Comparison of ENCODE assay signal across 8 mouse cellular contexts in genomic region chr9:21725224-21726121, GRCm38 (mm10). TPM values are rescaled to one million over a fixed set of nuclear protein-coding genes. Genes with fewer than 3 reads are reported as not detected.
DNase-seq lines count a peak whose midpoint lies in the region; ATAC-seq and TF ChIP-seq lines count a peak whose summit lies in the region.

No protein-coding gene starts in this region.

- DNase-seq in ES-E14 (ENCODE audit: low read depth, low spot score) = no peak
- DNase-seq in adrenal gland, adult 18-20 months (ENCODE audit: low spot score in 2 of 2) = no peak
- DNase-seq in left cerebral cortex, postnatal 25 days (ENCODE audit: low spot score in 2 of 2) = no peak
- no peak for DNase-seq in adrenal gland, postnatal 14 days

- peaks cover 28% of the 10 kb centered on the region for H3K36me3 ChIP-seq in erythroblast, embryonic 14.5 days (ENCODE audit: control insufficient read depth)
- H3K36me3 ChIP-seq in ES-E14 (ENCODE audit: control insufficient read depth, insufficient read depth, low read length, poor library complexity, severe bottlenecking) = peaks cover 38% of the 10 kb centered on the region; the same call in 1 of the 2 replicates
- peaks cover 15% of the 10 kb centered on the region for H3K36me3 ChIP-seq in hindbrain, embryonic 12.5 days

- intact Hi-C loops in left cerebral cortex, postnatal 25 days (cut with DNase I) = no loop called here

- H3K9me3 ChIP-seq in erythroblast, embryonic 14.5 days (ENCODE audit: control insufficient read depth, low read length) = no peaks in the 10 kb centered on the region
- no peaks in the 10 kb centered on the region for H3K9me3 ChIP-seq in ES-E14 (ENCODE audit: control insufficient read depth, insufficient read depth, low read depth, low read length)
- no peaks in the 10 kb centered on the region for H3K9me3 ChIP-seq in hindbrain, embryonic 12.5 days (replicated peaks)

- in situ Hi-C loops in ES-E14 (cut with MboI; ENCODE audit: low sequenced_read_pairs in 2 of 2, unreplicated experiment in 2 of 2) = no loop called here

- peak overlapping the region; percentile 30 for H3K9ac ChIP-seq in ES-E14 (ENCODE audit: insufficient read depth, low read depth, low read length, poor library complexity, severe bottlenecking)
- peak overlapping the region; percentile 41; the same call in 1 of the 2 replicates for H3K9ac ChIP-seq in hindbrain, embryonic 12.5 days

- peaks cover 66% of the 10 kb centered on the region for H3K4me1 ChIP-seq in erythroblast, embryonic 14.5 days (ENCODE audit: control insufficient read depth)
- peaks cover 2 to 32% of the 10 kb centered on the region in 2 experiments; a peak in 3 of 4 replicates for H3K4me1 ChIP-seq in ES-E14 (ENCODE audit: control insufficient read depth in 2 of 2, insufficient read depth in 2 of 2, low read length in 2 of 2, poor library complexity in 1 of 2)
- H3K4me1 ChIP-seq in hindbrain, embryonic 12.5 days = peaks cover 27% of the 10 kb centered on the region

- no peak overlapping the region for H3K27ac ChIP-seq in ES-E14 (ENCODE audit: insufficient read depth, low read depth, low read length, poor library complexity, severe bottlenecking)
- peak overlapping the region; percentile 12; the same call in 1 of the 2 replicates for H3K27ac ChIP-seq in hindbrain, embryonic 12.5 days

- H3K27me3 ChIP-seq in erythroblast, embryonic 14.5 days (ENCODE audit: control insufficient read depth) = no peaks in the 10 kb centered on the region
- no peaks in the 10 kb centered on the region for H3K27me3 ChIP-seq in hindbrain, embryonic 12.5 days

- H3K4me3 ChIP-seq in erythroblast, embryonic 14.5 days (replicated peaks) = peak overlapping the region; percentile 81
- H3K4me3 ChIP-seq in ES-E14 (ENCODE audit: insufficient read depth in 1 of 2, low read depth in 1 of 2, low read length in 2 of 2, poor library complexity in 1 of 2, severe bottlenecking in 1 of 2) = peak overlapping the region; percentile 79 to 95
- peak overlapping the region; percentile 67 for H3K4me3 ChIP-seq in hindbrain, embryonic 12.5 days

- WGBS in hindbrain, embryonic 12.5 days = 89% methylated on average over 23 of the region's 23 CpGs

- ATAC-seq in erythroblast, adult 5-6 weeks (replicated peaks; ENCODE audit: low FRiP score, poor library complexity, severe bottlenecking) = no peak
- ATAC-seq in hindbrain, embryonic 12.5 days (ENCODE audit: low FRiP score) = no peak
- ATAC-seq in megakaryocyte, adult 5-6 weeks (ENCODE audit: poor library complexity, severe bottlenecking) = 0 out of 2 replicates have a peak, but pooled peaks have one; percentile 11

- H3K4me2 ChIP-seq in hindbrain, embryonic 12.5 days (replicated peaks) = peak overlapping the region; percentile 77

TF ChIP-seq in ES-E14, 5 proteins besides CTCF, POLR2A, EP300 and RAD21:
- TF ChIP-seq MAFK (IDR thresholded peaks at IDR 0.05; ENCODE audit: insufficient read depth, low read depth, low read length) (no peak), HCFC1 (IDR thresholded peaks at IDR 0.05; ENCODE audit: borderline replicate concordance, insufficient read depth, low read length) (no peak)

RNA-seq across cellular contexts. Expression of gene Ldlr, which starts 2.2 kb away (rescaled TPM):
- polyA plus RNA-seq in erythroblast, embryonic 14.5 days (2012) = 0.25 and 0.30 TPM in 2 replicates
- total RNA-seq in erythroblast, adult 5-6 weeks (2015; ENCODE audit: low replicate concordance) = 2.5 and 6.9 TPM in 2 replicates
- 3.7 and 5.4 TPM in 2 replicates for total RNA-seq in erythroblast, adult 5-6 weeks (2017; ENCODE audit: low replicate concordance)
- 95.7 and 184 TPM in 2 replicates for total RNA-seq in ES-E14 (2012; rRNA removed)
- polyA plus RNA-seq in hindbrain, embryonic 12.5 days (2016; fragmentation: Nextera tagmentation; extraction: Ambion mirVana) = 32.1 and 33.0 TPM in 2 replicates
- 23.8 and 25.6 TPM in 2 replicates for total RNA-seq in megakaryocyte, adult 5-6 weeks (2015)
- 50.1 and 51.5 TPM in 2 replicates for total RNA-seq in megakaryocyte, adult 5-6 weeks (2017)
- 100 to 1,000 TPM; 135 to 173 TPM for total RNA-seq in adrenal gland, adult 18-20 months (2021)
- total RNA-seq in left cerebral cortex, postnatal 25 days (2021) = 10 to 100 TPM; 15.4 to 16.4 TPM
- total RNA-seq in adrenal gland, postnatal 14 days (2021) = 42.6 and 60.4 TPM in 2 replicates

RNA-seq across cellular contexts. Expression of gene Spc24, which starts 34.6 kb away (rescaled TPM):
- polyA plus RNA-seq in erythroblast, embryonic 14.5 days (2012) = 27.4 and 32.7 TPM in 2 replicates
- 28.0 and 63.8 TPM in 2 replicates for total RNA-seq in erythroblast, adult 5-6 weeks (2015; ENCODE audit: low replicate concordance)
- total RNA-seq in erythroblast, adult 5-6 weeks (2017; ENCODE audit: low replicate concordance) = 23.6 and 31.9 TPM in 2 replicates
- total RNA-seq in ES-E14 (2012; rRNA removed) = 127 and 169 TPM in 2 replicates
- 61.6 and 68.2 TPM in 2 replicates for polyA plus RNA-seq in hindbrain, embryonic 12.5 days (2016; fragmentation: Nextera tagmentation; extraction: Ambion mirVana)
- total RNA-seq in megakaryocyte, adult 5-6 weeks (2015) = 49.8 and 57.8 TPM in 2 replicates
- total RNA-seq in megakaryocyte, adult 5-6 weeks (2017) = 127 and 156 TPM in 2 replicates
- total RNA-seq in adrenal gland, adult 18-20 months (2021) = 1 to 10 TPM in 1 of 2 experiments, under 1 TPM in 1; 0.56 to 1.1 TPM
- 1 to 10 TPM; 1.6 to 1.7 TPM for total RNA-seq in left cerebral cortex, postnatal 25 days (2021)
- 9.1 and 10.4 TPM in 2 replicates for total RNA-seq in adrenal gland, postnatal 14 days (2021)
